Mouse (Mus musculus) T-helper 1 cell (primary cell): ENCODE measurements around the gene Hoxd10.

Experiments used
- in situ Hi-C: fragments of 300-600 bp; cut with MboI, MseI; formaldehyde crosslinking; loops from one replicate; pipeline ENCODE4 v1.15.1; 2025; ENCODE audit warnings: high pct_unique_total_duplicates

Gene Hoxd10

DNA sequence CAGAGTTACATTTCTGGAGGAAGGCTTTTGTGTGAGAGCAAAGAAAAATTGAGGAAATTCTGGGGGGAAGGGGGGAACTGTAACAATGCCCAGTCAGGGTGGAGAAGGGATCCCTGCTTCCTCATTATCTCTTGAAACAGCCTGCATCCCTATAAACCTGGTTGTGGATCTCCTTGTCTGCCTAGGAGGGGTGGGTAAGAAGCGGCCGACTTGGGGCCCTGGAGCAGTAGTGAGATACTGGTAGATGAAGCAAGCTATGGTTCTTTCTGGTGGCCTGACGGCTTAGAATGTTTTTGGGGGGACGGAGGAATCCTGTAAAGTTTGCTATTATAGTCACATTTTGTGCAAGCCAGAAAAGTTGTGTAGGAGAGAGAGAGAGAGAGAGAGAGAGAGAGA, 1.7 kb downstream of the Hoxd10 start:
- in situ Hi-C loops, result loop anchor here (5.0 to 10.0 kb wide), 2 partner anchors 44 to 901 kb away; no protein-coding TSS in a partner anchor

DNA sequence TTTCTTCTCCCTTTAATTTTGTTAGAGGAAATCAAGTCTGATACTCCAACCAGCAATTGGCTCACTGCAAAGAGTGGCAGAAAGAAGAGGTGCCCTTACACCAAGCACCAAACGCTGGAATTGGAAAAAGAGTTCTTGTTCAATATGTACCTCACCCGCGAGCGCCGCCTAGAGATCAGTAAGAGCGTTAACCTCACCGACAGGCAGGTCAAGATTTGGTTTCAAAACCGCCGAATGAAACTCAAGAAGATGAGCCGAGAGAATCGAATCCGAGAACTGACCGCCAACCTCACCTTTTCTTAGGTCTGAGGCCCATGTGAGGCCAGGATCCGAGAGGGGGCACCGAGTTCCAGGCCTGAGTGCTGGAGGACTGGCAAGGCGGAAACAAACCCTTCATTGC, 2.3 kb downstream of the Hoxd10 start:
- in situ Hi-C loops, result loop anchor here (5.0 to 10.0 kb wide), 2 partner anchors 43 to 901 kb away; no protein-coding TSS in a partner anchor

DNA sequence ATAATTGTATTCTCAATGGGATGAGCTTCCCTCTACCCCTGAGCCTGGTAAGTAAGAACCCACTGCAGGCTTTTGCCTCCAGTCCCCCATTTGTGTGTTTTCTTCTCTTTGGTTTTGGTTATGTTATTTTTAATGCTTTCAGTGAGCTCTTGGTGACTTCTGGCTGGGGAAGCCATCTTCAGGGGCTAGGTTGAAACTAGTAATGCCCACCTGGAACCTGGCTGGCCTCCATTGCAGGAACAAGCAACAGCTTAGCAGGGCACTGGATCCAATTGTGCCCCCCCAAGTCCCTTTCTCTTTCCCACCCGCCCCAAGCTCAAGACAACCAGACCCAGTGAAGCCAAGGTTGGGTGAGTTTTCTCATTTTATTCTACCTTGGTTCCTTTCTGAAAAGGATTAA, 3.7 kb downstream of the Hoxd10 start:
- in situ Hi-C loops, result loop anchor here (10.0 kb wide), 1 partner anchor 899 kb away; no protein-coding TSS in a partner anchor

DNA sequence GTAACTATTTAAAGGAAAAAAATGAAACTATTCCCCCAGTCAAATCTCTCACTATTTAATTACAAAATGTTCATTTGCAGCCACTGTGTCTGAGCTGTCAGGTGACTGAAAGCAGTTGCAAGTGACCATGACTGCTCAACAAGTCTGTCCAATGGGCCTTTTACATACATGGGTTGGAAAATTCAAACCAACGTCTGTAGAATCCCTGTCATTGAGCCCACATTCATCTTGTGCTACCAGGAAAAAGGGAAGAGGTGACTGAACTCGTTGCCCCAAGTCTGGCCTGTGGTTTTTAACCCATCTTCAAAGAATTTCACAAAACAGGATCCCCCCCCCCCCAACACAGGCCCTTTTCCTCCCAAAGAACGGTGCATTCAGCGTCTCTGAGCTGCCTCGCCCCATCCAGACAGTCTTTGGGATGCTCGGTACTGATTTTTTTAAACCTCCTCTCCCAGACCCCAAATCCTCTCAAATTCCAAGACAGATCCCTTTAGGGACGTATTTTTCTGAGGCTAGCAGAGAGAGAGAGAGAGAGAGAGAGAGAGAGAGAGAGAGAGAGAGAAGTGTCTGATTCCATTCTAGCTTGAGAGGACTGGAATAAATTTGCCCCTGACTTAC, 4.2 kb downstream of the Hoxd10 start:
- in situ Hi-C loops, result loop anchor here (10.0 kb wide), 1 partner anchor 899 kb away; no protein-coding TSS in a partner anchor

DNA sequence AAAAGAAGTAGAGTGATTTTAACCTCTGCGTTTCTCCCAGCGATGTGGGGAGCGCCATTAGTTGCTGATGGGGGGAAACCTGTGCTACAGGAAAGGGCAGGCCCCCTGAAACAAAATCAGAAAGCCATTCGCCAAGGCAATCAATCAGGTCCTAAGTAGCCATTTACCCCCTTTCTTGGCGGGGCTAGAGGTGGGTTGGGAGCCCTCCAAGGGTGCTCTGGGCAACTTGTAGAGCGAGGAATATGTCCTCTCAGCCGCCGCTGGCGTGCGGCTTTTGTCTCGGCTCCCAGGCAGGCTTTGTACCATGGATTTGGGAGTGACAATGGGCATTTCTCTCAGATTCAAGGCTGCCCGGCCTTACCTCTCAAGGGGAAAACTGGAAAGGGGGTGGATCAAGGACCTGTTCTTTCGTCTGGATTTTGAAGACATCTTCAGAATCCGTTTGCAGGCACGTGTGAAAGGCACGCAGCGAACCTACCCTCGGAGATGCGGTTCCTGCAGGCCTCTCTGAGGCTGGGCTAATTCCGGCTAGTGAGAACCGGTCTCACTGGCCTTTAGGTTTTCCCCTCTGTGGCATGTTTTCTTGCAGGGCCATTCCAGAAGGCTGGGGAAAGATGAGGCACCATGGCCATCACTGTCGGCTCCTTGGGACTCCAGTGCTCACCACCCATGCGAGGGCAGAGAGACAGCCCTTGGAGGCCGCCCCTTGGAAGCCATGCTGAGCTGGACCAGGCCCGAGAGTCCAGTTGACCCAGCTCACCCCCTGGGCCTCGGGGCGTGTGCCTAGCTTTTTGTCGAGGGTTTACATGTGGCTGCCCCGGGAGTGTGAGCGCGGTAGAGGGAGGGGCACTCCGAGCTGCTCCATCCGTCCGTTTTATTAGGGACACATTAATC, 5.0 kb downstream of the Hoxd10 start:
- in situ Hi-C loops, result loop anchor here (10.0 kb wide), 1 partner anchor 898 kb away; no protein-coding TSS in a partner anchor

DNA sequence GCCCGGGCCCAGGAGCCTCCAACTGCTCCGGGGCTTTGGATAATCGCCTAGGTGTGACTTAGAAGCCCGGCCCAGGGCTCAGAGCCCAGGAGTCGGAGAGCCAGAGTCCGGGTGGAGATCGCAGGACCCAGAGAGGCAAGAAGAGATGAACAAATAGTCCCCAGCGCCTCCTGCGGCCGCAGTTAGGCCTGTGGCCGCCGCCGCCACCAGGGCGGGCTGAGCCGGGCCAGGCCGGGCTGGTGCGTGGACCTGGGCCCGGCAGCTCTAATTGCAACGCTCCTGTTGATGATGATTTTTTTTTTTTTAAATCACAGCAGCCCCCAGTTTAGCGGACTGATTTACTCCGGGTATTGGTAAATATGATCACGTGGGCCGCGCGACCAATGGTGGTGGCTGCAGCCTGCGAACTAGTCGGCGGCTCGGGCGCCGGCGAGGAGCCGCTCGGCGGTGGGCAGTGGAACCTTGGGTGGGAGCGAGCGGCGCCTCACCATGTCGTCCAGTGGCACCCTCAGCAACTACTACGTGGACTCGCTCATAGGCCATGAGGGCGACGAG, 5.9 kb downstream of the Hoxd10 start, which contains the start of gene Hoxd9:
Gene Hoxd9 (plus strand): TSS at position 161 of the 555 bp plus-strand sequence.
- in situ Hi-C loops, result loop anchor here (10.0 kb wide), 1 partner anchor 897 kb away; no protein-coding TSS in a partner anchor

DNA sequence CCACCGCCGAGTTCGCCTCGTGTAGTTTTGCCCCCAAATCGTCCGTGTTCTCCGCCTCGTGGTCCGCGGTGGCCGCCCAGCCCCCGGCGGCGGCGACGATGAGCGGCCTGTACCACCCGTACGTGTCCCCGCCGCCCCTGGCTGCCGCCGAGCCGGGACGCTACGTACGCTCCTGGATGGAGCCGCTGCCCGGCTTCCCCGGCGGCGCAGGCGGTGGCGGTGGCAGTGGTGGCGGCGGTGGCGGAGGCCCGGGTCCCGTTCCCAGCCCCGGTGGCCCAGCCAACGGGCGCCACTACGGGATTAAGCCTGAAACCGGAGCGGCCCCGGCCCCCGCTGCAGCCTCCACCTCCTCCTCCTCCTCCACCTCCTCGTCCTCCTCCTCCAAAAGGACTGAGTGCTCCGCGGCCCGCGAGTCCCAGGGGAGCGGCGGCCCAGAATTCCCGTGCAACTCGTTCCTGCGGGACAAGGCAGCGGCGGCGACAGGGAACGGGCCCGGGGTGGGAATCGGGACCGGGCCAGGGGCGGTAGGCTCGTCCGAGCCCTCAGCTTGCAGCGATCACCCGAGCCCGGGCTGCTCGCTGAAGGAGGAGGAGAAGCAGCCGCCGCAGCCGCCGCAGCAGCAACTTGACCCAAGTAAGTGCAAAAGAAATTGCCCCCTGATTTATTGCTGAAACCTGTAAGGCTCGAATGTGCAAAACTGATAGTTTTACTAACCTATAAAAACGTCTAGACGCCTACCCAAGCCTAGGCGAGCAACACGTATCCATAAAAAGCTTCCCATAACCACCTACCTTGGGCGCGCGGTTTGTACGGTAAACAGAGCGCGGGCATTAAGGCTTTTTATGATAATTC, 6.7 kb downstream of the Hoxd10 start:
- in situ Hi-C loops, result loop anchor here (10.0 kb wide), 1 partner anchor 896 kb away; no protein-coding TSS in a partner anchor

DNA sequence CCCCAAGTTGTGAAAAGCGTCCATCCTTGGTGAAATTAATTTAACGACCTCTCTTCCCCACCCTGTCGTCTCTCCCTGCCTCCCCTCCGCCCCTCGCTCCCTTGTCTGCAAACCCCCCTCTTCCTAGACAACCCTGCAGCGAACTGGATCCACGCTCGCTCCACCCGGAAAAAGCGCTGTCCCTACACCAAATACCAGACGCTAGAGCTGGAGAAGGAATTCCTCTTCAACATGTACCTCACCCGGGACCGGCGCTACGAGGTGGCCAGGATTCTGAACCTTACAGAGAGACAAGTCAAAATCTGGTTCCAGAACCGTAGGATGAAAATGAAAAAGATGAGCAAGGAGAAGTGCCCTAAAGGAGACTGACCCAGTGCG, 7.3 kb downstream of the Hoxd10 start:
- in situ Hi-C loops, result loop anchor here (10.0 kb wide), 1 partner anchor 896 kb away; no protein-coding TSS in a partner anchor

DNA sequence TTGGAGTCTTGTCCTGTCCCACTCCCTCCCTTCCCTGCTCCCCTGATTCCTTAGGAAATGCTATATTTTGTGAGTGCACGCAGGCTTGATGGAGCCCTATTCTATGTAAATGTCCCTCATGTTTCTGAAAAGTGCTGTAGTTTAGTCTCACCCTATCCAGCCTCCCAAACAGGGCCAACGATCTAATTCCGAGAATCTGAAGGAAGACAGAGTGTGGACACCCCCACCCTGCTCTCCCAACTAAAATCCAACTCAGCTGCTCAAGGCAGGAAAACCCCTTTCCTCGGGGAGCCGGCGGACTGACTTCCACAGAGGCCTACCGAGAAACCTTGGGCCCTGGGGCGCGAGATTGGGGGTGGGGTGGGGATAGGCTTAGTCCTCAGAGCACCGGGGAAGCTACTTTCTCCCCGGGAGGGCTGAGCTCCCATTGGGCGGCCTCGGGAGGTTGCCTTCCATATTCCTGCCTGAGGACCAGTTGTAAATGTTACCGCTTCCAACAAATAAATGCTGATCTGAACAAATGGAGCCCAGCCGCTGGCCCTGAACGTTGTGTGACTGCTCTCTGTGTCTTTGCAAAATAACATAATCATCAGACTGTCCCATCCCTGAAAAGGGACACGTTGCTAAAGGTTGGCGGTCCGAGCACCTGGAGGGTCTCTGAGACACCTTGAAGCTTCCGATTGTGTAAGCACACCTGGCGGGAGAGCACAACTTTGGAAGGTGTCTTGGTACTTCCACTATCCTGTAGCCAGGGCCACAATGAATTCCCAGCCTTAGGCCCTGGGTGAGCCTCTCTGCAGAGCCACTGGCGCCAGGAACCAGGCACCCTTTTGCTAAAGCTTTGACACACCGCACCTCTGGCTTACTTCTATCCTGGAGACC, 8.2 kb downstream of the Hoxd10 start:
- in situ Hi-C loops, result loop anchor here (10.0 kb wide), 1 partner anchor 895 kb away; no protein-coding TSS in a partner anchor

DNA sequence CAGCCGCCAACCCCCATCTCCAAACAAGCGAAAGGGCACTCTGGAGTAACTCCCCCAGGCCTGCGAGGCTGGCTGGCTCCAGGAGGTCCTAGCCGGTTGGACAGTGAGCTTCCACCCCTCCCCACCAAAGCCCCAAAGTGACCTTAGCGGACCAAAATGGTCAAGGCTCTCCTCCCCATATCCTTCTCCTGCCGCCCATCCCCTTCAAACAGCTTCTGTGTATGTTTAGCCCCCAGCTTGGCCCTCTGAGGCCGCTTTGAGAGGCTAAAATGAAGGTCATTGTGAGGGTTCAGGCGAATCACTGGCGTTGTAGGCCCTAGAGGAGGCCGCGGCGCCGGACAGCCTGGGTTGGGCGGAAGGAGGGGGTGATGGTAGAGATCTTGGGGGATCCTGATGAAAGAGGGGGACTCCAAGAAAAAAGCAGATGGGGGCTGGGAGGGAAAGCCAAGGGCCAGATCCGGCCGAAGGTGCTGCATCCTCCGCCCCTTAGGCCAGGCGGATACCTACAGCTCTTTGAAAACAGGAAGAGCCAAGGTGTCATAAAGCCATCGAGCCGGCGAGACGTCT, 8.9 kb downstream of the Hoxd10 start:
- in situ Hi-C loops, result no loop called here

DNA sequence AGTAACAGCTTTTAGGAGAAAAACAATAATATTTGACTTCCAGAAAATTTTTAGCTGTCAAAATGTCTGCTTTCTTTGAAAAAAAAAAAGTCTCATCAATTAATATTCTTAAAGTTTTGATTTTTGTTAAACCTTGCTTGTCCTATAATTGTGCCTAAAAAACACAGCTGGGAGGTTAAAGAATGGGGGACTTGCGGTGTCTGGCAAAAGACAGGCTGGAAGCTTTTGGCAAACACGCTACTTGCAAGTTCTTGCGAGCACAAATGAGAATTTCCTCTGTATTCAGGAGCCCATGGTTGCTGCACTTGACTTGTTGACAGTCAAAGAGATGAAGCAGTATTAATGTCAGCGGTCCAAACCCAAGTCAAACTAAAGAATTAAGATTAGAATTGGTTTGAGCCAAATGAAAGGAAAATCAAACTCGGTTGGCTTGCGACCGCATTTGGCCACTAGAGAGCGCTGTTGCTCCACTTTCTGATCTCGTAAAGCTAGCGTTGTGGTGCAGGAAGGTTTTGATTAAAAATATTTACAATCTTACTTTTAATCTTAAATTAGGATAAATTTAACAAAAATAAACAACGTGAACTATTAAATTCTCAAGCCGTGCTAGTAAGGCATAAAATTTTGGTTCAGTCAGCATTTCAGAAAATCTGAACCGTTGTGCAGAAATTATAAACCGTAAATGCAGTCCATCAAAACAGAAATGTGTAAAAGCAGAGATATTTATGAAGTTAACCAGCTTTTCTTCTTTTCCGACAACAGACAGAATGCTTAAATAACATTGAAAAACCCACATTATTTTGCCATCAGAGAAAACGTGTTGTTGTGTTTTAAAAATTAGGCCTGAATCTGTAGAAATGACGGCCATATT, 10.5 kb downstream of the Hoxd10 start:
- in situ Hi-C loops, result no loop called here

DNA sequence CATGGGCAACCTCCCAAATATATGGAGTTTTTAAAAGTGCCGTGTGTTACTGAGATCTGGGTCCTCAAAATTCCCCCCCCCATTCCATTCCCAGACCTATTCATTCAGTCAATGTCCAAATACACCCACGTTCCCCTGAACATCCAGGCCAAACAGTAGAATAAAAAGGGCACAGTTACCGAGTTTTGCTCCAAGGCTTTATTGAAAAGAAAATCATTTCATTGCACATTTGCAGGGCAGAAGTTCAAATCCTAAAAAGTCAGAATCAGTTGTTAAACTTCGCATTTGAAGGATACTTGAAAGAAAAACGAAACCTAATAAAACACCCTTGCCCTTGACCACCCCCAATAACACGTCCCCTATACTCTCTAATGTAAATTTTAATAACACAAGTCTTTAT, 11.1 kb downstream of the Hoxd10 start:
- in situ Hi-C loops, result no loop called here

DNA sequence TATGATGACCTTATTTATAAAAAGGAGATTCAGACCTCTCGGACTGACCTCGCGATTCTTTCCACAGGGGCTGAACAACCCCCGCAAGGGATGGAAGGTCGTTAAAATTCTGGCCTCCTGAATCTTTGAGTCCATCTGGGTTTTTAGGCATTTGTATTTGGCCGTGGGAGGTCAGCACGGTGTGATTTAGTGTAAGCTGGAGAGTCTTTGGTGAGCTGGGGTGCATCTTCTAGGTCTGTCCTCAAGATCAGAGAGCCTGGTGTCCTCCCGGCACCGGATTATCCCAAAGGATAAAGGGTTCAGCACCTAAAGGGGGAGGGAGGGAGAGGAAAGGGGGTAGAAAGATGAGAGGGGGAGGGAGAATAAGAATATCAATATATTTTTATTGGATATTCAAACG, 11.6 kb downstream of the Hoxd10 start:
- in situ Hi-C loops, result no loop called here

DNA sequence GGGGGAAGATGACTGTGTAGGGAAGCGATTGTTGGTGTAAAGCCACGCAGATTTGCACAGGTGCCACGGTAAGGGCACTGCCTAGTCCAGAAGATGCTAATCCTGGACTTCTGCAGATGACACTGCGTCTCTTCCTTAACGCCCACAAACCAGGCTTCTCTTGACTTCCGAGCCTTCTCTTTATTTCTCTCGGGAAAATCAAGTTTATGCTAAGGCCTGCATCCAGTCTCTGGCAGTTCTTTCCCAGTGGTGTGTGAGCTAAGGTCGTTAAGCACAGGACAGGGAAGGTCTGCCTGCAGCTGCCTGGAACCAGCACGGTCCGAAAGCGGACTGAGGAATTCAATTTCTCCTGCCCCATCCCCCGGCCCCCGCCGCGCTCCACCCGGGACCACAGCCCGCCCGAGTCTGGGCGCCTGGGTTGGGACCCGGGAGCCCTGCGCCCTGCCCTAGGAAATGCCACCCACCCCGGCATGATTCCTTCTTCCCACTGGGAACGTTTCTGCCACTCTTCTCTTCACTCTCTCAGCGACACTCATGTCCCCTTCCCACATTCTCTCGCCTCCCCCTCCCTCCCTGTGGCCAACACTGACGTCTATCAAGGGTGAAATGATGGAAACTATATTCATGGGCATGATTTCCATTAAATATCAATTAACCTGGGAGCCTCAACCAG, 12.1 kb downstream of the Hoxd10 start:
- in situ Hi-C loops, result no loop called here

DNA sequence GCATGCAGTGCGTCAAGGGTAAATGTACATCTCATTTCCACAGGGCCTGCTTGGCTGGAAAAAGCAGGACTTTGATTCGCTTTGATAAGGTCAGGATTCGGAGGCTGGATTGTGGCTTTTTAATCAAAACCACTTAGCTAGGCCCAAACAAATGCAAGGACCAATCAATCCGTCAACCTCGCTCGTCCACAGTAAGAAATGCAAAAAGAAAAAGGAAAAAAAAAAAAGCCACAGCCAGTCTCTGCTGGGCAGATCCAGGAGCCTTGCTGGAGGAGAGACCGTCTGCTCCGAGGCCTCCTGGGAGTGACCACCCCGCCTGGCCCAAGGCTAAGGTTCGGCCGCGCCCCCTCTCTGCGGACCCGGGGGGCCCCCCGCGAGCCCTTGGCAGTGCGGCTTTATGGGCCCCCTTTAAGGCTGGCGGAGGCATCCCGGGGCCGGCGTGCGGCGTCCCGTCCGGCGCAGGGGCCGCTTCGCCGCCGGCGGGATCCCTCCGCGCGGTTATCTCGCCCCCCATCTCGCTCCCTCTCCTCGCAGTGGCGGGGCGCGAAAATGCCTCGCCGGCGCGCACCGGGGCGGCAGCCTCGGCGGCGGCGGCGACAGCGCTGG, 12.8 kb downstream of the Hoxd10 start, which contains the start of gene Hoxd8:
Gene Hoxd8 (plus strand): TSS at position 223 of the 606 bp plus-strand sequence.
- in situ Hi-C loops, result no loop called here

DNA sequence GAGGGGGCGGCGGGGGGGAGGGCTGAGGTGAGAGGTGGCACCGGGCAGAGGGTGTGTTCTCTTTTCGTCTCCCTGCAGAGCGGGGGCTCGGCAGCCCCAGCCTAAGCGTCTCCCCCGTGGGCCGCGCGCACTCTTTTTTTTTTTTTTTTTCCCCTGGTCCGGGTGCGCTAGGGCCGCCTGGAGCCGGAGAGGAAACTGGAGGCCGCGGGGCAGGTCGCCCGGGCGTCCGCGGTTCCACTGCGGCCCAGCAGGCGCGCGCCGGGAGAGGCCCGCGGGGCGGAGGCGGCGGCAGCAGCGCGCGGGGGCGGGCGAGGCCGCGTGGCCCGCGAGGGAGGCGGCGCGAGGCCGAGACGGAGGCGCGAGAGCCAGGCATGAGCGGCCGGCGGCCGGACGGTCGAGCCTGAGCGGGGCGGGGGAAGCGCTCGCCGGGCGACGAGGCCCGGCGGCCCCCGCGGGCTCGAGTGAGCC, 13.3 kb downstream of the Hoxd10 start:
- in situ Hi-C loops, result no loop called here

DNA sequence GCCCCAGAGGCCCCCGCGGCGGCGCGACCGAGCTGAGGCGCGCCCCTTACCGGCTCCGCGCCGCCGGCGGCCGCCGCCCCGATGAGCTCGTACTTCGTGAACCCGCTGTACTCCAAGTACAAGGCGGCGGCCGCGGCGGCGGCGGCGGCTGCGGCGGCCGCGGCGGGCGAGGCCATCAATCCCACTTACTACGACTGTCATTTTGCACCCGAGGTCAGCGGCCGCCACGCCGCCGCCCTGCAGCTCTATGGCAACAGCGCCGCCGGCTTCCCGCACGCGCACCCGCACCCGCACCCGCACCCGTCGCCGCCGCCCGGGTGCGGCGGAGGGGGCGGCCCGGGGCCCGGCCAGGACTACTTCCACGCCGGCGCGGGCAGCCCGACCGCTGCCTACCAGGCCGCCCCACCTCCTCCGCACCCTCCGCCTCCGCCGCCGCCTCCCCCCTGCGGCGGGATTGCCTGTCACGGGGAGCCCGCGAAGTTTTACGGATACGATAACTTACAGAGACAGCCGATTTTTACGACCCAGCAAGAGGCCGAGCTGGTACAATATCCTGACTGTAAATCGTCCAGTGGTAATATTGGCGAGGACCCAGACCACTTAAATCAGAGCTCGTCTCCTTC, 13.9 kb downstream of the Hoxd10 start:
- in situ Hi-C loops, result no loop called here
